Mouse (Mus musculus) forebrain, embryonic 11.5 days (tissue): ENCODE measurements at regions not wholly inside any gene's neighbourhood (a gene's known extent, or its start where the extent isn't known, plus 50 kb on each side); places are given as distances from the start of the nearest gene placed in this dataset.
"Not testable (repeated sequence)": the region's sequence is repeated elsewhere in the genome, so short reads cannot be mapped to it uniquely, and the experiment has no call there.

Source experiments
- ATAC-seq: fragments of 200-750 bp; cut with Nextera tagmentation; replicated peaks from 2 replicates; pipeline ENCODE4 v1.8.0; 2017; ENCODE audit warnings: moderate TSS enrichment; ENCODE audit not compliant: low FRiP score
- DNase-seq: peaks from one replicate; pipeline ENCODE4 v3.0.0-alpha.2; 2017; ENCODE audit warnings: low spot score
- H3K27ac ChIP-seq: fragments of 300-500 bp; sonication (generic); 2 replicates; pipeline ENCODE4 v1.5.1; 2014; ENCODE audit warnings: low read depth, low read length
- H3K27me3 ChIP-seq: fragments of 300-500 bp; sonication (generic); 2 replicates; pipeline ENCODE4 v1.6.1; 2014; ENCODE audit warnings: mild to moderate bottlenecking, low read length, mixed read lengths; ENCODE audit not compliant: control insufficient read depth, insufficient read depth
- H3K36me3 ChIP-seq: fragments of 300-500 bp; sonication (generic); 2 replicates; pipeline ENCODE4 v1.6.1; 2014; ENCODE audit warnings: mild to moderate bottlenecking, low read length, moderate library complexity, mixed read lengths; ENCODE audit not compliant: control insufficient read depth, insufficient read depth
- H3K4me1 ChIP-seq: fragments of 300-500 bp; sonication (generic); replicated peaks from 2 replicates; pipeline ENCODE4 v1.6.1; 2014; ENCODE audit warnings: low read length, mixed read lengths; ENCODE audit not compliant: control insufficient read depth, insufficient read depth
- H3K4me2 ChIP-seq: fragments of 300-500 bp; sonication (generic); 2 replicates; pipeline ENCODE4 v1.6.1; 2014; ENCODE audit warnings: low read depth, mild to moderate bottlenecking, low read length, moderate library complexity, mixed read lengths; ENCODE audit not compliant: severe bottlenecking
- H3K4me3 ChIP-seq: fragments of 300-500 bp; sonication (generic); 2 replicates; pipeline ENCODE4 v1.5.1; 2014; ENCODE audit warnings: low read depth, low read length
- H3K9ac ChIP-seq: fragments of 300-500 bp; sonication (generic); 2 replicates; pipeline ENCODE4 v1.6.1; 2014; ENCODE audit warnings: low read length
- H3K9me3 ChIP-seq: fragments of 300-500 bp; sonication (generic); 2 replicates; pipeline ENCODE4 v1.6.1; 2016; ENCODE audit warnings: low read length, mixed read lengths; ENCODE audit not compliant: control insufficient read depth
- WGBS: fragments of 180-500 bp; shearing (Covaris S2); extraction: QIAGEN DNeasy Blood & Tissue Kit; methylation state at CpG from one replicate; pipeline ENCODE4 v1.1.7; 2014; 5-methylcytosine and 5-hydroxymethylcytosine counted together

GRCm38 (mm10) chr3:118194754-118195153, 326.0 kb upstream of the Snx7 start:
- no peaks in the 10 kb centered on the region for H3K27me3 ChIP-seq
- no peak overlapping the region for H3K27ac ChIP-seq
- H3K9me3 ChIP-seq: no peaks in the 10 kb centered on the region
- H3K36me3 ChIP-seq: no peaks in the 10 kb centered on the region
- no peak for ATAC-seq
- H3K4me1 ChIP-seq: no peaks in the 10 kb centered on the region
- 41% methylated on average over 1 of the region's 1 CpGs for WGBS
- no peak overlapping the region for H3K4me3 ChIP-seq
- H3K9ac ChIP-seq: no peak overlapping the region
- DNase-seq: no peak
- H3K4me2 ChIP-seq: no peak overlapping the region

DNA sequence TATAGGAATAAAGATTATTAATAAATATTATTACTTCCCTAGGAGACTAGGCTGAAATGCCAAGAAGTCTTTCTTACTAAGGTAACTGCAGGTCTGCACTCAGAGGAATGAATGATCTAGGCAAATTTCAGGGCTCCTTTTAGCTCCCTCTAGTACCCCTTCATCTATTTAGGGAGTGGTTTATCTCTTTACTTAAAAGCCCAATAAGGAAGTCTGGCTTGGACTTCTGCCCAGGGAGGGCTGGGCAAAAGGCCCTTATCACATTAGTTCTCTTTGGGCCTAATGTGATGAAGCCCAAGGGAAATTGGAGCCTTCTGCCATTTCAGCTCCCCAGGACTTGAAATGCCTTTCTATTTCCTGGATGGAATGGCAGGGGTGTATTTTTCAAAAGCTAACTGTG, 320.6 kb upstream of the Snx7 start:
- Histone ChIP-seq H3K4me2 (no peak overlapping the region), H3K4me3 (no peak overlapping the region), H3K9ac (no peak overlapping the region), H3K36me3 (no peaks in the 10 kb centered on the region), H3K9me3 (no peaks in the 10 kb centered on the region), H3K27ac (no peak overlapping the region), H3K4me1 (no peaks in the 10 kb centered on the region), H3K27me3 (no peaks in the 10 kb centered on the region)
- DNase-seq (no peak), ATAC-seq (no peak)

DNA sequence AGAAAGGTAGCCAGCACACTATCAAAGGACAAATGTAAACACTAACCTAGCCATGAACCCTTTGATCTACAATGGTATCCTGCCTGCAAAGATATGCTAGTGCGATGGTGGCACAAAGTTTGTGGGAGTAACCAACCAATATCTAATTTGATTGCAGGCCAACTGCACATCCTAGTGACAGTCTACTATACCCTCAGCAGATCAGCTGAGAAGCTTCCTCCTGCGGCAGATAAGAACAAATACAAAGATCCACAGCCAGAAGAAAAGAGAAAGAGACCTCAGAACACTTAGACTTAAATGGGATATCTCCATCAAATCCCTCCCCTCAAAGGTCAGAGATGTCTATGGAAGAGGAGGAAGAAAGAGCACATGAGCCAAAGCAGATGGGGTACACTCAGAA, 308.7 kb upstream of the Snx7 start:
- H3K4me2 ChIP-seq: no peak overlapping the region
- no peaks in the 10 kb centered on the region for H3K27me3 ChIP-seq
- ATAC-seq (no peak), DNase-seq (no peak)
- WGBS: 93% methylated on average over 2 of the region's 2 CpGs
- no peak overlapping the region for H3K9ac ChIP-seq
- H3K27ac ChIP-seq: no peak overlapping the region
- no peaks in the 10 kb centered on the region for H3K9me3 ChIP-seq
- no peak overlapping the region for H3K4me3 ChIP-seq
- H3K36me3 ChIP-seq: no peaks in the 10 kb centered on the region
- H3K4me1 ChIP-seq: no peaks in the 10 kb centered on the region

DNA sequence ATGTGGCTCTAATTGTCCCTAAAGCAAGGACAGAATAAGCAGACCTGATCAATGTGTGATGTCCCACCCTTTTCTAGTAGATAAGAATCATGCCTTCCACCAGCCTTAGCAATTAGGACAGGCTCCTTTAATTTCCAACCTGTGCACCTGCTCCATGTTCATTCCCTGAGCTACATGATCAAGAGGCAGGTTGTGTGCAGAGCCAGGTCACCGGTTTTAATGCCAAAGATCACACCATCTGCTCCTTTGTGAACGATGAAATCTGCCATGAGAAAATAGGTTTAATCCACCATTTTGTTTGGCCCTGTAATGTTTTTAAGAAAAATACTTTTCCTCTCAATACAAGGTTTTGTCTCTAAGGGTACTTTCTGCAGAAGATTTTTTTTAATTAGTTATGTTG, 294.2 kb upstream of the Snx7 start:
- H3K27ac ChIP-seq: no peak overlapping the region
- H3K27me3 ChIP-seq: no peaks in the 10 kb centered on the region
- H3K9ac ChIP-seq: no peak overlapping the region
- no peak overlapping the region for H3K4me3 ChIP-seq
- no peak overlapping the region for H3K4me2 ChIP-seq
- H3K4me1 ChIP-seq: no peaks in the 10 kb centered on the region
- no peaks in the 10 kb centered on the region for H3K9me3 ChIP-seq
- 84% methylated on average over 2 of the region's 2 CpGs for WGBS
- DNase-seq (no peak), ATAC-seq (no peak)
- H3K36me3 ChIP-seq: no peaks in the 10 kb centered on the region

GRCm38 (mm10) chr3:118144788-118145187, 276.1 kb upstream of the Snx7 start:
- no peak for DNase-seq
- no peaks in the 10 kb centered on the region for H3K27me3 ChIP-seq
- WGBS: 89% methylated on average over 1 of the region's 1 CpGs
- no peak for ATAC-seq
- H3K27ac ChIP-seq: no peak overlapping the region
- no peak overlapping the region for H3K4me2 ChIP-seq
- H3K9ac ChIP-seq: no peak overlapping the region
- H3K4me1 ChIP-seq: no peaks in the 10 kb centered on the region
- no peaks in the 10 kb centered on the region for H3K9me3 ChIP-seq
- no peak overlapping the region for H3K4me3 ChIP-seq
- no peaks in the 10 kb centered on the region for H3K36me3 ChIP-seq

- DNase-seq: no peak
- WGBS: 73% methylated on average over 8 of the region's 8 CpGs
These were observed 273.0 kb upstream of the Snx7 start for GRCm38 (mm10) chr3:118141731-118142130.

DNA sequence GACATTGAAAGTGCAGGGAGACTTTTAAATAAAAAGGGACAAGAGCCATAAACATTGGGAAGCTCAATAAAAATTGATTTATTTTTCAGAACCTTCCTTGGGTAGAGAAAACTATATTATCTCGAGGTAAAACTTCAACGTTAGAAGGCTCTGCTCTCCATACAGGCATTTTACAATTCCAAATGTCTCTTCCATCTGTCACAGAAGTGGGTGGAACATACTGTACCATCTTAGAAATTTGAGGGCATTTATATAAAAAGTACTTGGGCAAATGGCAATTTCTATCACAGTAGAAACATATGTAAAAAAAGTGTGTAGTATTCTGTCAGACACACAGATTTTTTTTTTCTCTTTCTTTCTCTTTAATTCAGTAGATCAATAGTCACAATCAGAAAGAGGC, 271.4 kb upstream of the Snx7 start:
- Histone ChIP-seq H3K4me2 (no peak overlapping the region), H3K9me3 (no peaks in the 10 kb centered on the region)
- WGBS: 86% methylated on average over 2 of the region's 2 CpGs

More at GRCm38 (mm10) chr3:118141731-118142130, 273.0 kb upstream of the Snx7 start:
- H3K36me3 ChIP-seq: no peaks in the 10 kb centered on the region
- H3K4me3 ChIP-seq: no peak overlapping the region
- no peaks in the 10 kb centered on the region for H3K9me3 ChIP-seq
- no peaks in the 10 kb centered on the region for H3K4me1 ChIP-seq
- no peak for ATAC-seq
- H3K27ac ChIP-seq: no peak overlapping the region
- no peak overlapping the region for H3K4me2 ChIP-seq
- H3K9ac ChIP-seq: no peak overlapping the region
- no peaks in the 10 kb centered on the region for H3K27me3 ChIP-seq

GRCm38 (mm10) chr3:118128349-118128748, 259.6 kb upstream of the Snx7 start:
- not testable (repeated sequence) for H3K4me3 ChIP-seq, H3K9ac ChIP-seq, H3K9me3 ChIP-seq, H3K36me3 ChIP-seq, H3K27me3 ChIP-seq, H3K27ac ChIP-seq, H3K4me1 ChIP-seq, DNase-seq, ATAC-seq, H3K4me2 ChIP-seq
- WGBS: 82% methylated on average over 1 of the region's 1 CpGs

More for the DNA sequence above, 271.4 kb upstream of the Snx7 start:
- no peaks in the 10 kb centered on the region for H3K4me1 ChIP-seq
- no peaks in the 10 kb centered on the region for H3K36me3 ChIP-seq
- no peak overlapping the region for H3K4me3 ChIP-seq
- no peak overlapping the region for H3K27ac ChIP-seq
- H3K9ac ChIP-seq: no peak overlapping the region
- no peaks in the 10 kb centered on the region for H3K27me3 ChIP-seq
- DNase-seq (no peak), ATAC-seq (no peak)

GRCm38 (mm10) chr3:118102635-118103034, 233.9 kb upstream of the Snx7 start:
- DNase-seq (no peak), ATAC-seq (no peak)
- Histone ChIP-seq H3K4me3 (no peak overlapping the region), H3K9ac (no peak overlapping the region), H3K27ac (no peak overlapping the region), H3K9me3 (no peaks in the 10 kb centered on the region), H3K4me1 (no peaks in the 10 kb centered on the region), H3K27me3 (no peaks in the 10 kb centered on the region), H3K4me2 (no peak overlapping the region), H3K36me3 (no peaks in the 10 kb centered on the region)
- WGBS: 76% methylated on average over 4 of the region's 4 CpGs
